Mouse (Mus musculus) lung, postnatal 14 days (tissue): ENCODE results near the gene Orc1.

ENCODE experiments used
- DNase-seq: peaks from one replicate; pipeline ENCODE4 v3.0.0; 2021

Gene Orc1

GRCm38 (mm10) chr4:108578840-108579742, at the start of gene Orc1, which contains the start of gene Prpf38a:
Orc1 (plus strand) TSS chr4:108579423.
Prpf38a (minus strand) TSS chr4:108579336.
- peak; percentile 99 for DNase-seq

DNA sequence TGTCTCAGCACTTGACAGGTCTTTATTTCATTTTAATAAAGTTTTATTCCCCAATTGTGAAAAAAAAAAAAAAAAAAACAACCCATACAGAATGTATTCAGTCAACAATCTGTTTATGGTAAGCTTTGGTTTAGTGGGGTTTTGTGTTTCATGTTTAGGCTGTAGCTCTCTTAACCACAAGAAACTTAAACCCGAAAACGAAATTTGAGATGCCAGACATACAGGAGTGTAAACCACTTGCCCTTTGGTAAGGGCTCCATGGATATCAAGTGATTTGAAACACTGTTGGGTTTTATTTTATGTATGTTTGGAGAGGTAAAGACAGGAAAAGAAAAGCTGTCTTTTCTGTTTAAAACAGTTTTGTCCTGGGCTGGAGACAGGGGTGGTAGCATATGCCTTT, 39.5 kb upstream of the Orc1 start:
- no peak for DNase-seq

GRCm38 (mm10) chr4:108565026-108565425, 14.2 kb upstream of the Orc1 start:
- DNase-seq: no peak

DNA sequence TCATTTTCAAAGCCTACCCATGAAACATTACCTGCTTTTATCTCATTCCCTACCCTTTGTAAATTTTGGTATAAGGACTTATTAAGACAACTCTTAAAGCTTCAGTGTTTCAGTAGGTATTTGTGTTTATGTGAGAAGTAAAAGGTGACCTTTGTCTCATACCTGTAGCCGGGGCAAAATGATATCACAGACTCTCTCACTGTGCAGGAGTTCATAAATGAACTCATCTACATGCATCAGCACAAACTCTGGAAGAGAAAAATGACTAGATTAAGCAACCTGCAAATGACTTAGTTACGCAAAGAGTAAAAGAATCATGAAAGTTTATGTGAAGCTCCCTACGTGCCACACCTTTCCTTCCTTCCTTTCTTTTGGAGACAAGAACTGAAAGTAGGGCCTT, 6.6 kb upstream of the Orc1 start:
- DNase-seq: no peak

- DNase-seq: no peak
Observed at GRCm38 (mm10) chr4:108579743-108580411, 654 bp downstream of the Orc1 start.

- no peak for DNase-seq
Observed at GRCm38 (mm10) chr4:108593376-108593775, 14.2 kb downstream of the Orc1 start.

DNA sequence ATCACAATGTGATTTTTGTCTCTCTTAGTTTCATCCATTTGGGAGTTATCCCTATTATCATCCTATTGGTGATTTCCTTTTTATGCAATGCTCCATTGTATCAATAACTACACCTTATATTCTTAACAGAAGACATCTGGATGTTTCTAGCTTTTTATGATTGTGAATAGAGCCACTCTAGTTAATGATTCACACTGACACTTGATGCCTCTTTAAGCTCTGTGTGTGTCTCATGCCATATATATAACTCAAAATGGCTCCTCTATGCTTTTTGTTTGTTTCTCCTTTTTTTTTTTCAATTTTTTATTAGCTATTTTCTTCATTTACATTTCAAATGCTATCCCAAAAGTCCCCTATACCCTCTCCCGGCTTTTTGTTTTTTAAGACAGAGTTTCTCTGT, 16.6 kb downstream of the Orc1 start:
- DNase-seq: no peak

GRCm38 (mm10) chr4:108598306-108598705, 19.1 kb downstream of the Orc1 start:
- DNase-seq: no peak

GRCm38 (mm10) chr4:108601870-108602269, 22.6 kb downstream of the Orc1 start:
- DNase-seq: no peak

DNA sequence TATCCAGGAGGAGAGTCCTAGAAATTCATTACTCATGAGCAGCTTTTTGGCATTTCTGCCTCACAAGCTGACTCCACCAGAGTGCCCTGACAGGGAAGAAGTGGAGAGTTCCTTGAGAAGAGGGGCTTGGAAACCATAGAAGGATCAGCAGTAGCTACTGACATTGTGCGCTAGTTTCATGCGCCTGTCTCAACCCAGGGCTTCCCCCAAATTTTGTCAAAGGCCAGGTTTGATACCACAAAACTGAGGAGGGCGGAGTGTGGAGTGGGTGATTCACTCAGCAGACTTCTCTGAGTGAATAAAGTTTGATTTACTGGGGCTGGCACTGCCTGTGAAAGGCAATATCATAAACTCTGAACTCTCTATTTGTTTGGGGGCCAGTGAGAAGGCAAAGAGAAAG, 29.4 kb downstream of the Orc1 start:
- no peak for DNase-seq

DNA sequence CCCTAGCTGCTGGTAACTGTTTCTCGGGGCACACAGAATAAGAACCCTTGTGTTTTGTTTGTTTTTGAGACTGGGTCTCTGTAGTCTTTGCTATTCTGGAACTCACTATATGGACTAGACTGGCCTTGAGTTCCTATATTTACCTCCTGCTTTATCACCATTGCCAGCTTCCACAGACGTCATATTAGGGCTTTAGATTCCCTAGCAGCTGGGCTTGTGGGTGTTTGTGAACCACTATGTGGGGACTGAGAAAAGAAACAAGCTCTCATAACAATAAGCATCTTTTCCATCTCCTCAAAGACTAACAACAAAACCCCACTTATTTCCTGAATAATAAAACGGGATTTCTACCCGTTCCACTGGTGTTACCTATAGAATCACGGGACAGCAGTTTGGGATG, 31.7 kb downstream of the Orc1 start:
- no peak for DNase-seq

GRCm38 (mm10) chr4:108618586-108618985, 39.4 kb downstream of the Orc1 start:
- no peak for DNase-seq

GRCm38 (mm10) chr4:108619165-108619564, 39.9 kb downstream of the Orc1 start:
- peak; percentile 8 for DNase-seq

- DNase-seq: peak; percentile 90
Observed at GRCm38 (mm10) chr4:108619587-108620341, 40.5 kb downstream of the Orc1 start, which contains the start of gene Cc2d1b. Cc2d1b (plus strand) TSS chr4:108619940.

DNA sequence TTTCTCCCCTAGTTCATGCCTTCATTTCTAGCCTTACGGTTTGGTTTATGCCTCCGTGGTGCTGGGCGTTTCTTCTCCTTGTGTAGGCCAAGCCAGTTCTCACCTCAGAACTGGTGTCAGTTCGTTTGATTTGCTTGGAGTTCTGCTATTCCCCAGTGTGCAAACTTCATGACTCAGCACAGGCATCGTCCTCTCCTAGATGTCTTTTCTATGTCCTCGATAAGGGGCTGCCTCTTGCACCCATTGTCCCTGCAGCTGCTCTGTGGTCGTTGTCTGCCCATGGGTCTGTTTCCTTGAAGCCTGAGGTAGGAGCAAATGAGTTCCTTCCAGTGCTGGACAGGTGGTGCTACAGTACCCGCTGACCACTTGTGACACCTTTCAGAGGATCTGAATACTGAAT, 41.3 kb downstream of the Orc1 start:
- no peak for DNase-seq

DNA sequence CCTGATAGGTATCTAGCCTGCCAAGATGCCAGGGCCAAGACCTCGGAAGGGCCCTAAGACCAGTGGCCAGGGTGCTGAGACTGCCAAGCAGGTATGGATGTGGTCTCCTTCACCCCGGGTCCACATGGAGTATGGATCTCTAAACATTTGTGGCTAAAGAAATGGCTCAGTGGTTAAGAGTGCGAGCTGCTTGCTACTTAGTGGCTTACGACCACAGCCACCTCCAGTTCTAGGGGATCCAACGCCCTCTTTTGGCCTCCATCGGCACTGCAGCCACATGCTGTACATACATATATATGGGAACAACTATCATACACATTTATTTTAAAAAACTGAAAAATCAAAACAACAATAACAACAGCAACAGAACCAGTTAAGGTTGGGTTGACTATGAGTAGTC, 42.3 kb downstream of the Orc1 start:
- no peak for DNase-seq

DNA sequence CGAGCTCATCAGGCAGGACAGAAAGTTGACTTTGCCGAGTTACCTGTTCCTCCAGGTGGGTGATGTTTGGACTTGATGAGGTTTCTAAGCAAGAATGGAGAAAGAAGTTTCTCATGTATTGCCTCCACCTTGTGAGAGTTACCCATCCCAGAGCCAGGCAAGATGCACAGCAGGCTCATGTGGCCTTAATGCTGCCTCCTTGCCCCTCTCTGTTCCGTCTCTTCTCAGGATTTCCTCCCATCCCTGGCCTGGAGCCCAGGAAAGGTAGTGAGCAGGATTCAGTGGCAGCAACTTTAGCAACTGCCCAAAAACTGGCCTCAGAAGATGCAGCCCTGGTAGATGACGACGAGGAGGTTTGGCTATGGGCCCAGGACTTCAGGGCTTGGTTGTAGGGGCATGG, 47.8 kb downstream of the Orc1 start:
- no peak for DNase-seq

GRCm38 (mm10) chr4:108629363-108629880, 50.2 kb downstream of the Orc1 start:
- DNase-seq: no peak

DNA sequence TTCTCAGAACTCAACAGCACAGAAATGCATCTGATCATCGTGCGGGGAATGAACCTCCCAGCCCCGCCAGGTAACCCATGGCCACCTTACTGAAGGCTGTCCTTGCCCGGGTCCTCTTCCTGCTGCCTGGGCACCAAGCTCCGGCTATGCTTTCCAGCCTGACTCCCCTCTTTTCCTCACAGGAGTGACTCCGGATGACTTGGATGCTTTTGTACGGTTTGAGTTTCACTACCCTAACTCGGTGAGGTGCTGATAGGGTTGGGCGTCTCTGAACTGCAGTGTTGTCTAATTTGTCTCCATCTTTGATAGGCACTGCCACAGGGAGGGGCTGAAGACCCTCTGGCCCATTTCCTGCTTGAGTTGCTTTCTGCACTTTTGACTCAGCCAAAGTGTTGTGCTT, 50.9 kb downstream of the Orc1 start:
- no peak for DNase-seq

- DNase-seq: no peak
Observed at GRCm38 (mm10) chr4:108631616-108632015, 52.4 kb downstream of the Orc1 start.

- DNase-seq: no peak
Observed at GRCm38 (mm10) chr4:108633703-108634102, 54.5 kb downstream of the Orc1 start.

- no peak for DNase-seq
Observed at GRCm38 (mm10) chr4:108634696-108635095, 55.5 kb downstream of the Orc1 start.

- no peak for DNase-seq
Observed at GRCm38 (mm10) chr4:108635101-108635500, 55.9 kb downstream of the Orc1 start.
